Mouse (Mus musculus) telencephalon, adult 2 months (tissue): ENCODE measurements around the gene B430305J03Rik.

Source experiments
- DNase-seq: peaks from one replicate; pipeline ENCODE4 v3.0.0-alpha.2; 2011; ENCODE audit warnings: low read depth, low spot score

B430305J03Rik gene

DNA sequence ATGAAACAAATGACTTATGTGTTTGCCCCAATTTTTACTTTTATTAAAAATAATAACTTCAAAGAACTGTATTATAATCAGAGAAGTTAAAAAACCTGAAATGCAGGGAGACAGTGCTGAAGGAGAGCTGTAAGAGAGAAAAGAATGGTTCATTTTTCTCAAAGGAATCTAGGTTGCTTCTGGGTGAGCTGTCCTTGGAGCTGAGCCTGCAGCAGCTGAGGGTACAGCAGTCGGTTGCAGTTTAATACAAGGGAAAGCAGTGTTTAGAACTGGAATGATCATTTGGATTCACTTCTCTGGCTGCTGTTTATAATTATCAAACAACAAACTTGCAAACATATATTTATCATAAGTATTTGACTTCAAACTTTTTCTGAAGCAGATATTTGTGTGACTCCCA lies 16.3 kb downstream of the B430305J03Rik start:
- DNase-seq: no peak

DNA sequence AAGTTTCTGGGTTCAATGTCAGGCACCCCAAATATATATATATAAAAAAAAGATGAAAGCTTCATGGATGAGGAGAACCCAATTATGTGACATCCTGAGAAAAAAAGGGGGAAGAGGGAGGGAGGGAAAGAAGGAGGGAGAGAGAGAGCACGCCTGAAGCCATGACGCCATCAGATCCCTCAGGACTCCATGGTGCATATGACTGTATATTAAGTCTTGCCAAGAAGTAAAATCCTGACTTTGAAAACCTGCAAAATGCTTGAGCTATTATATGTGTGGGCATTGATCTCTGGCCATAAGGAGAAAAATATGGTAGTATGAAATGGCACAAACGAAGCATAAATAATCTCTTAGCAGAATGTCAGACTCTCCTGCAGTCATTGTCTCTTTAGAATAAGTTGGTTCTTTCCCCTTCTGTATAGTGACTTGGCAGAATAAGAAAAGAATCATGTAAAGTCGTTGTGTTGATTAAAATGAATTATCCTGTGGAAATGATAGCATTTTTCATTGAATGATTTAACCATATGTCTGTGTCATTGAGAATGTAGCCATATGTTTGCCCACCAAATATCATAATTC lies 17.6 kb downstream of the B430305J03Rik start:
- no peak for DNase-seq

DNA sequence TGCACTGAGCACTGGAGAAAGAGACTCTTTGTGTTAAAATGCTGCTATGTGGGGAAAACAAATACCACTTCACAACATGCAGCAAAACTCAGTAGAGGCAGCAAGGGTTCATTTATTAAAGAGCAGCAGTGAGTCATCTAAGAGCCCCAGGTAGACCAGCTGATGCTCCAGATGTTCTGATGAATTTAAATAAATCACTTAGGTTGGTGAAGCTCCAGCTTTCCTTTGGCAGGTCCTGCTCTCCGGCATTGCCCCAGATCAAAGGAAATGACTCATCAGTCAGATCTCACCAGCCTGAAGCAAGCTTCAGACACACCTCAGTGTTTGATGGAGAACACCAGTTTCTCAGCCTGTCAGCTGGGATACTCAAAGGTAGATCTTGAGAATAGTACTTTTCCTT lies 20.1 kb downstream of the B430305J03Rik start:
- DNase-seq: no peak

DNA sequence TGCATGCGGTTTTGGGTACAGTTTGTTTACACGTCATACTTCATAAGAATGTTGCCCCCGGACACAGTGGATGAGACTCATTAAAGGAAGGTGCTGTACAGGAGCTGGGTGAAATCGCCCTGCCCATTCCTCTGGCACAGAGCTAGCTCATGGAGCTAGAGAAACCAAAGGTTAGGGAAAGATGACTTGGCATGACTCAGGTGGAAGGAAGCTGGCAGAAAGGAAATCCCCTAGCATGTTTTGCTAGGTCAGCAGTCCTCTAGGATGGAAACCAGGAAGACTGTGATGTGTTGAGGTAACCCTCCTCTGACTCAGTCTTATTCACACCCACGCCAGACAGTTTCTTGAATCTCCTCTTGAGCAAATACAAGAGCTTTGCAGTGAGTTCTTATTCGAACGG lies 21.7 kb downstream of the B430305J03Rik start:
- DNase-seq: no peak

DNA sequence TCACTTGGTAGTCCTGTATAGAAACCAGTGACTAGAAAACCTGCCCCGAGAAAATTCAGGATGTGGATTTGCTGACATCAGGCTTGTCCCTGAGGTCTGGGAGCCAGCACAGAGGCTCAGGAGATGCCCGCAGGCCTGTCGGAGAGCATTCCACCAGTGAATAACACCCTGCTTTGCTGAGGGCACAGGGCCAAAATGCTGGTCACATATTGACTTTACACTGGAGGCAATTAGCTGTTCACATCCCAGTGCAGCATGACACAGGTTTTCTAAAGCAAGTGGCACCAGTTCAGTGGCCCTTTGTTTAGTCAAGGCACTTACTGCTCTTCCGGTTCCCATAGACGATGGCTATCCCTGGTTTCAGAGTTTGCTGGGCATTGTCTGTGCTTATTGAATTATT lies 25.4 kb downstream of the B430305J03Rik start:
- DNase-seq: no peak

DNA sequence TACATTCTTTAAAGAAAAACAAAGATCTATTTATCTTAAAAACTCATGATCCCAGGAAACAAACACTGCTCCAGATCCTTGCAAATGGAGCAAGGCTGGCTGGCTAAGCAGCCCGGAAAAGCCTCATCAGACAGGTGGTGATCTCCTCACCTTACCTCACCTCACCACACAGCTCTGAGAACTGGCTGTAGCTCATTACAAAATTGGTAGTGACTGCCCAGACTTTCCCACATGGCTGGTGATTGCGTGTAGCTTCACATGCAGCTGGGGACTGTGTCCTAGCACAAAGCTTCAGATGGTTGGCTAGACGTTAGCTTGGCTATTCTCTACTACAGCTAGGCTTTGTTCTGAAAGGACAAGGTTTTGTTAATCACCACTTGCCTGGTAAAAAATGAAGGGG lies 28.5 kb downstream of the B430305J03Rik start:
- no peak for DNase-seq

DNA sequence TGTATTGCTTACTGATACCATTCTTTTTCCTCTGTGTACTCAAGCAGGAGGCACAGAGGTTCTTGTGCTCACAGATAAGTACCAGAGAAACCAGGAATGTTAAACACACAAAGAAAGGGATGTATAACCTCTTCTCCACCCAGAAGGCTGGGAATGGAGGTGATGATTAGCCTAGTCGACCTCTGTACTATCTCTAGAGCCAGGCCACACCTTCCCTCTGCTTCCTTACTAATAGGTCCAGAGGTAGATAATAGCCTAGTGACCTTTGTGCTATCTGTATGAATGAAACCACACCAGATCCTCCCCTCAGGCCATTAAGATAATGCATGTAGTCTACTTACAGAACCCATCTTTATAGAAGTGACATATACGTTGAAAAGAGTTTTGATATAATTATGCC lies 29.5 kb downstream of the B430305J03Rik start:
- DNase-seq: no peak

DNA sequence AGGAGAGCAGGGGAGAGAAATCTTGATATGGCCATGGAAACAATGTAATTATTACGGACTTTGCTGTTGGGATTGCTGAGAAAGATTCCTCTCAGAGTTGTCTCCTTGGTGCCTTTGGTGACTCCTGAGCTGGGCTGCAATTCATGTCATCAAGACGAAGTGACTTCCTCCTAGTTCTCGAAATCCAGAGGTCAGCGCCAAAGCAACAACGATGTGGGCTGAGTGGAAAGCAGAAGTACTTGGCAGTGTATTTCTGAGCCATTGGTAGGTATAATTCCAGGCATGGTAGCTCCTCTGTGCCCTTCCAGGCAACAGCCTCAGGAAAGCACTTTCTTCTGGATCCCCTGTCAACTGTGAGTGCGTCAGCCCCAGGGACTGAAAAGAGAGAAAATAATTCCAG lies 44.1 kb downstream of the B430305J03Rik start:
- no peak for DNase-seq

DNA sequence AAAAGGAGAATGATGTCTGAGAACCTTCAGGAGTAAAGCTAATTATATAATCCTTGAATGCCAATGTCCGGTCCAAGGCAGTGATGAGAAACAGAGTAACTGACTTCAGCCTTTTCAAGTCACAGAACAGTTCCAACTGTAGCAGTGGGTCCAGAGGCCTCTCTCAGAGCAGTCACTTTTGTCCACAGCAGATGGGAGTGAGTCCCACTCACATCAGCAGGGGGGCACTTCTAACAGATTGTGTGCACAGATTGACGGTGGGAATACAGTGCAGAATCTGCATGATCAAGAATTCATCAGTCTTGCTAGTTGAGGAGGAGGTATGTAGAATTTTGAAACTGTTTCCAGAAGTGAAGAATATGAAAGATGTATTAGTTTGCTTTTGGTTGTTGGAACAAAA lies 45.7 kb downstream of the B430305J03Rik start:
- DNase-seq: peak; percentile 48

DNA sequence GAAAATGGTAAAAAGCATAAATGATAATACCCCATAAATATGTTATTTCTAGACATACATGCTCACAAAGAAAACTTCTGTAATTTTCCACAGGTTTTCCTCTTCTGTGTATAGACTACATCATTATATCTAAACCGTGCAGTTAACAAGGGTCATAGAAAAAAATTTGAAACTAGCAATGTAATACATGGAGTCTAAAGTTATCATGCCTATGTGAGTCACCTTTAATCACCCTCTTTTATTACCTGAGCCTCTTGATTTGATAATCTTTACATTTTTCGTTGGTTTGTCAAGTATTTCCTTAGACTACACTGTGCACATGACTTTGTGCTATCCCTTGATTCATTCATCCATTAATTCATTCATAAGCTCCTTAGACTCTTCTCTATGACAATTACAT lies 50.7 kb downstream of the B430305J03Rik start:
- no peak for DNase-seq
